Mouse (Mus musculus) hindbrain, embryonic 16.5 days (tissue): ENCODE data around the gene Mcts2. TPM values are rescaled to one million over a fixed set of nuclear protein-coding genes. Genes with fewer than 3 reads are reported as not detected.
A peak's percentile ranks its signal among the peaks of the same experiment; 100 is the strongest.

Experiments
- ATAC-seq: fragments of 200-750 bp; cut with Nextera tagmentation; 2 replicates; pipeline ENCODE4 v1.8.0; 2017; ENCODE audit warnings: moderate TSS enrichment, moderate library complexity
- H3K27ac ChIP-seq: fragments of 300-500 bp; sonication (generic); 2 replicates; pipeline ENCODE4 v1.5.1; 2014; ENCODE audit warnings: low read depth, mild to moderate bottlenecking, control low read depth, low read length, moderate library complexity
- H3K27me3 ChIP-seq: fragments of 300-500 bp; sonication (generic); replicated peaks from 2 replicates; pipeline ENCODE4 v1.6.1; 2014; ENCODE audit warnings: low read length; ENCODE audit not compliant: control insufficient read depth, insufficient read depth
- H3K36me3 ChIP-seq: fragments of 300-500 bp; sonication (generic); 2 replicates; pipeline ENCODE4 v1.6.1; 2014; ENCODE audit warnings: mild to moderate bottlenecking, low read length, moderate library complexity, mixed read lengths; ENCODE audit not compliant: control insufficient read depth, insufficient read depth
- H3K4me1 ChIP-seq: fragments of 300-500 bp; sonication (generic); 2 replicates; pipeline ENCODE4 v1.6.1; 2014; ENCODE audit warnings: low read depth, low read length; ENCODE audit not compliant: control insufficient read depth, insufficient read depth
- H3K4me2 ChIP-seq: fragments of 300-500 bp; sonication (generic); 2 replicates; pipeline ENCODE4 v1.6.1; 2014; ENCODE audit warnings: mild to moderate bottlenecking, low read length, control low read depth, moderate library complexity
- H3K4me3 ChIP-seq: fragments of 300-500 bp; sonication (generic); 2 replicates; pipeline ENCODE4 v1.5.1; 2014; ENCODE audit warnings: mild to moderate bottlenecking, low read length, control low read depth, moderate library complexity
- H3K9ac ChIP-seq: fragments of 300-500 bp; sonication (generic); 2 replicates; pipeline ENCODE4 v1.6.1; 2014; ENCODE audit warnings: low read depth, mild to moderate bottlenecking, control low read depth, low read length, moderate library complexity
- H3K9me3 ChIP-seq: fragments of 300-500 bp; sonication (generic); 2 replicates; pipeline ENCODE4 v1.6.1; 2014; ENCODE audit warnings: mild to moderate bottlenecking, low read length, moderate library complexity; ENCODE audit not compliant: control insufficient read depth
- WGBS: fragments of 180-500 bp; shearing (Covaris S2); extraction: QIAGEN DNeasy Blood & Tissue Kit; methylation state at CpG from one replicate; pipeline ENCODE4 v1.1.7; 2014; 5-methylcytosine and 5-hydroxymethylcytosine counted together
- polyA plus RNA-seq: library from polyadenylated mRNA; unstranded; fragments of >200 nt; fragmentation: Nextera tagmentation; extraction: Ambion mirVana; gene quantifications from 2 replicates; pipeline ENCODE4 v1.2.1, GENCODE M21; 2015

Mcts2 gene
- polyA plus RNA-seq, 1 experiment from 2014 or later: 36.7 TPM

- Histone ChIP-seq H3K4me3 (no peak overlapping the region), H3K9ac (no peak overlapping the region), H3K36me3 (peaks cover 13% of the 10 kb centered on the region), H3K9me3 (no peaks in the 10 kb centered on the region), H3K27ac (no peak overlapping the region), H3K4me2 (no peak overlapping the region), H3K4me1 (peaks cover 24% of the 10 kb centered on the region), H3K27me3 (no peaks in the 10 kb centered on the region)
- no peak for ATAC-seq
- 89% methylated on average over 5 of the region's 5 CpGs for WGBS
Observed at GRCm38 (mm10) chr2:152709066-152709465, 22.2 kb downstream of the Mcts2 start.

GRCm38 (mm10) chr2:152716241-152716772, 29.5 kb downstream of the Mcts2 start:
- H3K27me3 ChIP-seq: no peaks in the 10 kb centered on the region
- 57% methylated on average over 6 of the region's 6 CpGs for WGBS
- no peak for ATAC-seq
- no peaks in the 10 kb centered on the region for H3K9me3 ChIP-seq
- H3K4me2 ChIP-seq: no peak overlapping the region
- no peaks in the 10 kb centered on the region; the same call in 1 of the 2 replicates for H3K4me1 ChIP-seq
- no peaks in the 10 kb centered on the region for H3K36me3 ChIP-seq
- H3K27ac ChIP-seq: no peak overlapping the region
- no peak overlapping the region for H3K4me3 ChIP-seq
- H3K9ac ChIP-seq: no peak overlapping the region

DNA sequence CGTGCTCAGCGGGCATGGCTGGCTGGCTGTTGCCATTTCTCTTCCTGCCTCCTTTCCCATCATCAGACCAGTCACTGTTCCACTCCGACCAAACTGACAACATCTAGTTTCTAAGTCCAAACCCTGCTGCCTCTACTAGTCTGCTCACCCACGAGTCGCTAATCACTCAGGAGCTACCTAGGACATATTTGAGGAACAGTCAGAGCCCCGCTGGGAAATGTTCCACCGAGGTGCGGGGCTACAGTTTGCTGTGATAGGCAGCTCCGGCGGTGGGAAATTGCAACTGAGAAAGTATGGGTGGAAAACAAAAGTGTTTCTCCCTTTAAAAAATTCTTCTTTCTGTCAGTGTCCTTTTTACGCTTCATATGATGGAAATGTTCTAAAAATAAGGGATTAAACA, 30.8 kb downstream of the Mcts2 start:
- Histone ChIP-seq H3K9ac (no peak overlapping the region), H3K36me3 (no peaks in the 10 kb centered on the region), H3K4me1 (no peaks in the 10 kb centered on the region; the same call in 1 of the 2 replicates), H3K4me3 (no peak overlapping the region), H3K27me3 (no peaks in the 10 kb centered on the region), H3K9me3 (no peaks in the 10 kb centered on the region), H3K27ac (peak overlapping the region; percentile 51), H3K4me2 (no peak overlapping the region)
- WGBS: 21% methylated on average over 11 of the region's 11 CpGs
- no peak for ATAC-seq

- Histone ChIP-seq H3K4me1 (no peaks in the 10 kb centered on the region; the same call in 1 of the 2 replicates), H3K9ac (no peak overlapping the region), H3K4me2 (no peak overlapping the region), H3K27me3 (no peaks in the 10 kb centered on the region), H3K36me3 (no peaks in the 10 kb centered on the region), H3K9me3 (no peaks in the 10 kb centered on the region), H3K27ac (0 out of 2 replicates have a peak overlapping the region, but pooled peaks have one; percentile 3), H3K4me3 (no peak overlapping the region)
- peak; percentile 92 for ATAC-seq
- WGBS: 20% methylated on average over 6 of the region's 6 CpGs
Observed at GRCm38 (mm10) chr2:152718076-152718475, 31.2 kb downstream of the Mcts2 start.

- no peak overlapping the region for H3K27ac ChIP-seq
- ATAC-seq: peak; percentile 62; the same call in 1 of the 2 replicates
- no peaks in the 10 kb centered on the region for H3K36me3 ChIP-seq
- peak overlapping the region; percentile 59 for H3K4me2 ChIP-seq
- H3K9ac ChIP-seq: peak overlapping the region; percentile 60
- no peaks in the 10 kb centered on the region for H3K9me3 ChIP-seq
- WGBS: 3% methylated on average over 37 of the region's 37 CpGs
- no peaks in the 10 kb centered on the region for H3K27me3 ChIP-seq
- peaks cover 3% of the 10 kb centered on the region; the same call in 1 of the 2 replicates for H3K4me1 ChIP-seq
- H3K4me3 ChIP-seq: peak overlapping the region; percentile 34
Observed at GRCm38 (mm10) chr2:152723651-152724331, 37.0 kb downstream of the Mcts2 start.

- WGBS: 64% methylated on average over 3 of the region's 3 CpGs
Observed at GRCm38 (mm10) chr2:152724332-152724723, 37.5 kb downstream of the Mcts2 start.

DNA sequence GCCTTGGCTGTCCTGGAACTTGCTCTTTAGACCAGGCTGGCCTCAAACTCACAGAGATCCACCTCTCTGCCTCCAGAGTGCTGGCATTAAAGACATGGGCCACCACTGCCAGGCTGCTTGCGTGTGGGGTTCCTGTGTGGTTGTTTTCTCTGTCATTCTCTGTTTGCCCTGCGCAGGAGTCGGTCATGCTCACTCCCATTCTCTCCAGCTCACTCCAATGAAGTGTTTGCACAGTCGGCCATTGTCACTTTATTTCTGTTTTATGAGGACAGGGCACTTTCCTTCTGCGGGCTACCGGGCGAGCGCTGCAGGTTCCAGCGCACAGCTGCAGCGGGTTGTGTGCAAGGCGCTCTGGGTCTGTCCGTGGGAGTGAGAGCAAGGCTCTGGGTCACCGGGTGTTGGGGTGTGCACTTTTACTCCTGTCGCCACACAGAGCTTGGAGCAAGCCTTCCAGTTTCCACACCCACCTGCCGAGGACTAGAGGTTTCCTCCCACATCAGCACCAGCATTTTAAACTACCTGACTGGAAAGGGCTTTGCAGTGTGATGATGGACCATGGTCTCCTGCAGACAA, 38.4 kb downstream of the Mcts2 start:
- ATAC-seq: no peak
- Histone ChIP-seq H3K9ac (no peak overlapping the region), H3K27me3 (no peaks in the 10 kb centered on the region), H3K4me2 (no peak overlapping the region), H3K4me1 (peaks cover 9% of the 10 kb centered on the region; the same call in 1 of the 2 replicates), H3K4me3 (no peak overlapping the region), H3K9me3 (no peaks in the 10 kb centered on the region), H3K36me3 (no peaks in the 10 kb centered on the region), H3K27ac (no peak overlapping the region)
- 56% methylated on average over 15 of the region's 15 CpGs for WGBS

More at GRCm38 (mm10) chr2:152724332-152724723, 37.5 kb downstream of the Mcts2 start:
- H3K4me3 ChIP-seq: no peak overlapping the region
- no peaks in the 10 kb centered on the region for H3K36me3 ChIP-seq
- H3K27ac ChIP-seq: no peak overlapping the region
- no peaks in the 10 kb centered on the region for H3K9me3 ChIP-seq
- no peaks in the 10 kb centered on the region for H3K27me3 ChIP-seq
- peaks cover 5% of the 10 kb centered on the region; the same call in 1 of the 2 replicates for H3K4me1 ChIP-seq
- H3K9ac ChIP-seq: no peak overlapping the region; the same call in 1 of the 2 replicates
- ATAC-seq: no peak
- H3K4me2 ChIP-seq: peak overlapping the region; percentile 59

GRCm38 (mm10) chr2:152726213-152726612, 39.4 kb downstream of the Mcts2 start:
- H3K9ac ChIP-seq: no peak overlapping the region
- no peak overlapping the region for H3K4me2 ChIP-seq
- WGBS: 93% methylated on average over 6 of the region's 6 CpGs
- no peaks in the 10 kb centered on the region for H3K27me3 ChIP-seq
- peaks cover 9% of the 10 kb centered on the region; the same call in 1 of the 2 replicates for H3K4me1 ChIP-seq
- no peak overlapping the region for H3K27ac ChIP-seq
- H3K36me3 ChIP-seq: no peaks in the 10 kb centered on the region
- no peak for ATAC-seq
- no peak overlapping the region for H3K4me3 ChIP-seq
- H3K9me3 ChIP-seq: no peaks in the 10 kb centered on the region

DNA sequence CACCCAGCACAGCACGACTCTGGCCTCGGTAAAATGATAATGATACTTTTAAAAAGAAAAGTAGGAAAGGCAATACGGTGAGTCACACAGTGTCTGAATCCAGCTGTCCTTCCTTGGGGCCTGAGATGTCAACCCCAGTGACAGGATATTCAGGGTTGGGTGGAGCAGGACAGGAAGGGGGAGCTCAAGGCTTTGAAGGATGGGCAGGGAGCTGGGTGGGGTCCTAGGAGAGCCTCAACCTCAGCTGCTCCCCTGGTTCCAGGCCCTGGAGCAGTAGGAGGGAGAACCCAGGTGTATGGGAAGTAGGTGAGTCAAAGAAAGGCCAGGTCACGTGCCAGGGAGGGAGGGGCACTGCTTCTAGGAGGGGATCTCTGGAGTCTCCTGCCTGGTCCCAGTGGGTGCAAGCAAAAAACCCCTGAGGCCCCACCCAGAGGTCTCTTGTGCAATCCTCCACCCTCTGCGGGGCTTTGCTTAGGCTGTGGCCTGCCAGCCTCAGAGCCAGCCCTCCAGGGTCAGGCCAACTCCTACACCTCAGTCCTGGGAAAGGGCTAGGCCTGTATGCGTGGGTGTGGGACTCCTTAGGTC, 40.0 kb downstream of the Mcts2 start:
- H3K36me3 ChIP-seq: no peaks in the 10 kb centered on the region
- peaks cover 9% of the 10 kb centered on the region; the same call in 1 of the 2 replicates for H3K4me1 ChIP-seq
- no peak overlapping the region for H3K4me3 ChIP-seq
- no peak for ATAC-seq
- H3K27ac ChIP-seq: no peak overlapping the region; the same call in 1 of the 2 replicates
- H3K27me3 ChIP-seq: no peaks in the 10 kb centered on the region
- H3K9me3 ChIP-seq: no peaks in the 10 kb centered on the region
- H3K4me2 ChIP-seq: no peak overlapping the region
- H3K9ac ChIP-seq: no peak overlapping the region
- WGBS: 77% methylated on average over 6 of the region's 6 CpGs
